Mouse (Mus musculus) macrophage (primary cell): Measurements from ENCODE around the gene Nadsyn1. TPM values are rescaled to one million over a fixed set of nuclear protein-coding genes. Genes with fewer than 3 reads are reported as not detected.

ENCODE experiments used
- H3K27ac ChIP-seq: fragments of 350-480 bp; formaldehyde crosslinking; 2 replicates; pipeline ENCODE4 v1.9.0; 2021
- H3K36me3 ChIP-seq: fragments of 350-480 bp; formaldehyde crosslinking; 2 replicates; pipeline ENCODE4 v1.9.0; 2021; ENCODE audit errors: inconsistent target
- H3K4me3 ChIP-seq: fragments of 350-480 bp; formaldehyde crosslinking; 2 replicates; pipeline ENCODE4 v1.9.0; 2021; ENCODE audit errors: inconsistent target
- H3K79me2 ChIP-seq: fragments of 350-480 bp; formaldehyde crosslinking; 2 replicates; pipeline ENCODE4 v1.9.0; 2021; ENCODE audit errors: inconsistent target
- WGBS: methylation state at CpG from one replicate; pipeline ENCODE4 v1.1.7; 2026; ENCODE audit warnings: inconsistent platforms; ENCODE audit not compliant: missing documents; 5-methylcytosine and 5-hydroxymethylcytosine counted together
- polyA plus RNA-seq: library from polyadenylated mRNA; stranded (reverse); fragments of 250-400 nt; gene quantifications from 3 replicates; pipeline ENCODE4 v1.2.4, GENCODE M21; 2018; ENCODE audit warnings: inconsistent platforms

Nadsyn1 gene
- polyA plus RNA-seq, 1 experiment from 2014 or later: 2.6 TPM

- H3K4me3 ChIP-seq: no peak overlapping the region
- WGBS: 80% methylated on average over 3 of the region's 3 CpGs
- no peak overlapping the region for H3K27ac ChIP-seq
- no peaks in the 10 kb centered on the region for H3K79me2 ChIP-seq
- no peaks in the 10 kb centered on the region for H3K36me3 ChIP-seq
These were observed 70.0 kb downstream of the Nadsyn1 start for GRCm38 (mm10) chr7:143752606-143753005.

GRCm38 (mm10) chr7:143752056-143752455 lies 70.6 kb downstream of the Nadsyn1 start:
- H3K36me3 ChIP-seq: no peaks in the 10 kb centered on the region
- H3K27ac ChIP-seq: no peak overlapping the region
- WGBS: 86% methylated on average over 4 of the region's 4 CpGs
- H3K79me2 ChIP-seq: no peaks in the 10 kb centered on the region
- H3K4me3 ChIP-seq: no peak overlapping the region

- Histone ChIP-seq H3K79me2 (no peaks in the 10 kb centered on the region), H3K4me3 (no peak overlapping the region), H3K27ac (no peak overlapping the region), H3K36me3 (no peaks in the 10 kb centered on the region)
- 100% methylated on average over 1 of the region's 1 CpGs for WGBS
These were observed 71.3 kb downstream of the Nadsyn1 start for GRCm38 (mm10) chr7:143751380-143751779.

GRCm38 (mm10) chr7:143749045-143749444 lies 73.6 kb downstream of the Nadsyn1 start:
- Histone ChIP-seq H3K36me3 (no peaks in the 10 kb centered on the region), H3K4me3 (no peak overlapping the region), H3K27ac (no peak overlapping the region), H3K79me2 (no peaks in the 10 kb centered on the region)
- WGBS: 90% methylated on average over 3 of the region's 3 CpGs

GRCm38 (mm10) chr7:143748041-143748868 lies 74.4 kb downstream of the Nadsyn1 start:
- Histone ChIP-seq H3K27ac (no peak overlapping the region), H3K36me3 (no peaks in the 10 kb centered on the region), H3K79me2 (no peaks in the 10 kb centered on the region), H3K4me3 (no peak overlapping the region)
- WGBS: 15% methylated on average over 14 of the region's 16 CpGs

Other genes starting within 250 kb of the Nadsyn1 start
- 22.1 to 22.6 TPM (median 22.5 TPM) in 3 replicates for gene Cars, start 222.8 kb downstream of the Nadsyn1 start, polyA plus RNA-seq
- gene Tnfrsf26, start 194.1 kb downstream of the Nadsyn1 start, polyA plus RNA-seq: 5.9 to 10.7 TPM (median 10.6 TPM) in 3 replicates
- 2.7 to 8.5 TPM (median 3.7 TPM) in 3 replicates for gene Tnfrsf22, start 173.2 kb downstream of the Nadsyn1 start, polyA plus RNA-seq
- 11.0 to 17.9 TPM (median 11.0 TPM) in 3 replicates for gene Tnfrsf23, start 137.0 kb downstream of the Nadsyn1 start, polyA plus RNA-seq
- gene Osbpl5, start 65.9 kb downstream of the Nadsyn1 start, polyA plus RNA-seq: 1.00 to 1.6 TPM (median 1.2 TPM) in 3 replicates
- gene Mrgprg, start 55.9 kb downstream of the Nadsyn1 start, polyA plus RNA-seq: not detected in 3 replicates
- gene Mrgpre, start 38.3 kb downstream of the Nadsyn1 start, polyA plus RNA-seq: 3.9 to 5.1 TPM (median 4.2 TPM) in 3 replicates
- gene Dhcr7, start 296 bp upstream of the Nadsyn1 start, polyA plus RNA-seq: 16.3 to 35.3 TPM (median 33.0 TPM) in 3 replicates
- not detected in 3 replicates for gene Gm498, start 44.0 kb upstream of the Nadsyn1 start, polyA plus RNA-seq
- not detected in 3 replicates for gene Shank2, start 179.1 kb upstream of the Nadsyn1 start, polyA plus RNA-seq